Mouse (Mus musculus) megakaryocyte, embryonic 14.5 days (primary cell): ENCODE data around the gene Nubp2.

ENCODE experiments used
- FLI1 ChIP-seq: IDR thresholded peaks from 2 replicates; pipeline ENCODE4 v1.6.1; 2012; ENCODE audit warnings: low read length, inconsistent platforms, mixed read lengths
- GATA1 ChIP-seq: IDR thresholded peaks from 3 replicates; pipeline ENCODE4 v1.6.1; 2012; ENCODE audit warnings: mixed read lengths, low read length, inconsistent platforms, borderline replicate concordance

DNA sequence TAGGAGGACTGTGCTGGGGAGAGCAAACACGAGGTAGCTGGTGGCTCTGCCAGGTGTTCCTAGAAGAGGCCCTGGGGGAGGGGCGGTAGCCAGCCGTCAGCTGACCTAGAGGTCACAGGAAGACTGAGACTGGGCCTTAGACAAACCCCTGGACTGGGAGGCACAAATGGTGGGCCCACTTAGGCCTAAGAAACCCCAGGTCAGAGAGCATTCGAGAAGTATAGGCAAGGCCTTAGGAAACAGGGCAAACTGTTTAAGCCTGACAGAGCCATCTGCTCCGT is 8.1 kb downstream of the Nubp2 start:
- TF ChIP-seq GATA1 (no peak), FLI1 (no peak)
